ENCODE assay signal across 10 mouse cellular contexts in genomic region chr3:88226101-88226845, GRCm38 (mm10). TPM values are rescaled to one million over a fixed set of nuclear protein-coding genes. Genes with fewer than 3 reads are reported as not detected.
DNase-seq lines count a peak whose midpoint lies in the region; ATAC-seq and TF ChIP-seq lines count a peak whose summit lies in the region.
"Had no signal": no experiment of that assay in that cellular context is flagged by ENCODE, and none has a peak within 500 bp of the region (broad histone marks: within the 10 kb centered on the region; RNA-seq: fewer than 3 reads in every experiment).

No protein-coding gene starts in this region.

- DNase-seq in midbrain, embryonic 10.5 days (ENCODE audit: low spot score): no peak
- DNase-seq in forebrain, embryonic 14.5 days (ENCODE audit: low spot score): peak; percentile 90
- peak; percentile 52 to 75 for DNase-seq in left cerebral cortex, adult 2 months (ENCODE audit: extremely low spot score in 1 of 2, low spot score in 2 of 2)
- peak; percentile 66 for DNase-seq in telencephalon, adult 2 months (ENCODE audit: low read depth, low spot score)
- DNase-seq in heart, adult 11 months: no peak
- no peak for DNase-seq in embryo, embryonic 10 days (ENCODE audit: low spot score)
- no peak for DNase-seq in lung, postnatal 10 days

- no peak overlapping the region; the same call in 1 of the 2 replicates for H3K9ac ChIP-seq in midbrain, embryonic 13.5 days (replicated peaks)
- peak overlapping the region; percentile 40 for H3K9ac ChIP-seq in forebrain, embryonic 14.5 days (ENCODE audit: low read length)

- no peak overlapping the region for H3K4me2 ChIP-seq in midbrain, embryonic 13.5 days (replicated peaks)
- H3K4me2 ChIP-seq in forebrain, embryonic 14.5 days (ENCODE audit: low read length): peak overlapping the region; percentile 16; the same call in 1 of the 2 replicates

- intact Hi-C loops in left cerebral cortex, adult 2 months (cut with DNase I): no loop called here

- peak overlapping the region; percentile 96 for H3K27ac ChIP-seq in midbrain, embryonic 13.5 days
- no peak overlapping the region for H3K27ac ChIP-seq in midbrain, embryonic 10.5 days (replicated peaks)
- H3K27ac ChIP-seq in forebrain, embryonic 14.5 days (ENCODE audit: low read depth, low read length): peak overlapping the region; percentile 97
- H3K27ac ChIP-seq in left cerebral cortex, adult 2 months: peak overlapping the region; percentile 83

- no peak for TF ChIP-seq CTCF in left cerebral cortex, adult 2 months (IDR thresholded peaks at IDR 0.05)

- H3K36me3 ChIP-seq in midbrain, embryonic 13.5 days: peaks cover 72% of the 10 kb centered on the region
- no peaks in the 10 kb centered on the region; the same call in 1 of the 2 replicates for H3K36me3 ChIP-seq in midbrain, embryonic 10.5 days
- H3K36me3 ChIP-seq in forebrain, embryonic 14.5 days (ENCODE audit: control insufficient read depth, insufficient read depth, low read length): peaks cover 87% of the 10 kb centered on the region

- H3K4me3 ChIP-seq in midbrain, embryonic 13.5 days (replicated peaks): no peak overlapping the region
- no peak overlapping the region for H3K4me3 ChIP-seq in midbrain, embryonic 10.5 days
- H3K4me3 ChIP-seq in forebrain, embryonic 14.5 days (ENCODE audit: low read depth, low read length): no peak overlapping the region
- H3K4me3 ChIP-seq in left cerebral cortex, adult 2 months: no peak overlapping the region

- H3K4me1 ChIP-seq in midbrain, embryonic 13.5 days (replicated peaks): peaks cover 98% of the 10 kb centered on the region
- H3K4me1 ChIP-seq in midbrain, embryonic 10.5 days: peaks cover 25% of the 10 kb centered on the region
- peaks cover 81% of the 10 kb centered on the region for H3K4me1 ChIP-seq in forebrain, embryonic 14.5 days (ENCODE audit: control insufficient read depth, insufficient read depth, low read length)

- no peak for ATAC-seq in midbrain, embryonic 13.5 days
- peak; percentile 8; the same call in 1 of the 2 replicates for ATAC-seq in forebrain, embryonic 14.5 days

- peaks cover 41% of the 10 kb centered on the region for H3K27me3 ChIP-seq in midbrain, embryonic 13.5 days
- H3K27me3 ChIP-seq in midbrain, embryonic 10.5 days (ENCODE audit: low read depth, poor library complexity, severe bottlenecking): peaks cover 100% of the 10 kb centered on the region
- no peaks in the 10 kb centered on the region for H3K27me3 ChIP-seq in forebrain, embryonic 14.5 days (replicated peaks; ENCODE audit: control insufficient read depth, insufficient read depth, low read length)

- H3K9me3 ChIP-seq in midbrain, embryonic 13.5 days: no peaks in the 10 kb centered on the region
- no peaks in the 10 kb centered on the region for H3K9me3 ChIP-seq in midbrain, embryonic 10.5 days (replicated peaks)
- no peaks in the 10 kb centered on the region for H3K9me3 ChIP-seq in forebrain, embryonic 14.5 days (replicated peaks; ENCODE audit: control insufficient read depth, low read length)

- WGBS in midbrain, embryonic 13.5 days: 62% methylated on average over 10 of the region's 10 CpGs
- WGBS in midbrain, embryonic 10.5 days: 88% methylated on average over 10 of the region's 10 CpGs
- 36% methylated on average over 10 of the region's 10 CpGs for WGBS in forebrain, embryonic 14.5 days

RNA-seq across cellular contexts. Expression of gene Rhbg, which starts 28.2 kb away (rescaled TPM):
- 0.12 TPM in 1 of 2 replicates, not detected in the other for polyA plus RNA-seq in midbrain, embryonic 13.5 days (2015; fragmentation: Nextera tagmentation; extraction: Ambion mirVana)
- not detected in 2 replicates for polyA plus RNA-seq in midbrain, embryonic 10.5 days (2016; fragmentation: Nextera tagmentation; extraction: Ambion mirVana)
- 0.25 TPM in 1 of 2 replicates, not detected in the other for polyA plus RNA-seq in forebrain, embryonic 14.5 days (2014; fragmentation: Nextera tagmentation; extraction: Ambion mirVana)
- not detected for total RNA-seq in left cerebral cortex, adult 2 months (2021)
- total RNA-seq: hematopoietic stem cell, adult 5-6 weeks; neutrophil, adult 5-6 weeks had no signal

Comparison
In these comparisons a context has a peak if more than half of its experiments do, and no peak if none do; other contexts are left out.
1. DNase-seq: peak in forebrain, embryonic 14.5 days (single experiment), left cerebral cortex, adult 2 months (2 of 2) and telencephalon, adult 2 months (single experiment); none in midbrain, embryonic 10.5 days (single experiment), heart, adult 11 months (single experiment), embryo, embryonic 10 days (single experiment) and lung, postnatal 10 days (single experiment).